Mouse (Mus musculus) layer of hippocampus, postnatal 10 days (tissue): ENCODE results near the gene Phc2. TPM values are rescaled to one million over a fixed set of nuclear protein-coding genes. Genes with fewer than 3 reads are reported as not detected.
"Not testable (repeated sequence)": the region's sequence is repeated elsewhere in the genome, so short reads cannot be mapped to it uniquely, and the experiment has no call there.

Experiments used
- DNase-seq, 2 experiments: peaks; one replicate each; pipeline ENCODE4 v3.0.0; 2021; ENCODE audit warnings: low spot score in 2 of 2
- long read RNA-seq: library from polyadenylated mRNA; stranded (forward); transcript quantifications from one replicate; pipeline ENCODE4 v2.0.0, GENCODE M21; 2023
- total RNA-seq, 2 experiments: library from RNA; stranded (reverse); gene quantifications; 2 replicates each; pipeline ENCODE4 v1.2.3; 2021

Phc2 gene
- 10 to 100 TPM; 81.1 to 82.9 TPM for total RNA-seq
- long read RNA-seq, transcript Phc2-202 (7 exons, 2,535 nt) = major isoform, 54 of 91 reads
- long read RNA-seq, partial matches to known transcripts = 10 of 91 reads
- long read RNA-seq, other reads (novel, unspliced or antisense) = 22 of 91 reads

DNA sequence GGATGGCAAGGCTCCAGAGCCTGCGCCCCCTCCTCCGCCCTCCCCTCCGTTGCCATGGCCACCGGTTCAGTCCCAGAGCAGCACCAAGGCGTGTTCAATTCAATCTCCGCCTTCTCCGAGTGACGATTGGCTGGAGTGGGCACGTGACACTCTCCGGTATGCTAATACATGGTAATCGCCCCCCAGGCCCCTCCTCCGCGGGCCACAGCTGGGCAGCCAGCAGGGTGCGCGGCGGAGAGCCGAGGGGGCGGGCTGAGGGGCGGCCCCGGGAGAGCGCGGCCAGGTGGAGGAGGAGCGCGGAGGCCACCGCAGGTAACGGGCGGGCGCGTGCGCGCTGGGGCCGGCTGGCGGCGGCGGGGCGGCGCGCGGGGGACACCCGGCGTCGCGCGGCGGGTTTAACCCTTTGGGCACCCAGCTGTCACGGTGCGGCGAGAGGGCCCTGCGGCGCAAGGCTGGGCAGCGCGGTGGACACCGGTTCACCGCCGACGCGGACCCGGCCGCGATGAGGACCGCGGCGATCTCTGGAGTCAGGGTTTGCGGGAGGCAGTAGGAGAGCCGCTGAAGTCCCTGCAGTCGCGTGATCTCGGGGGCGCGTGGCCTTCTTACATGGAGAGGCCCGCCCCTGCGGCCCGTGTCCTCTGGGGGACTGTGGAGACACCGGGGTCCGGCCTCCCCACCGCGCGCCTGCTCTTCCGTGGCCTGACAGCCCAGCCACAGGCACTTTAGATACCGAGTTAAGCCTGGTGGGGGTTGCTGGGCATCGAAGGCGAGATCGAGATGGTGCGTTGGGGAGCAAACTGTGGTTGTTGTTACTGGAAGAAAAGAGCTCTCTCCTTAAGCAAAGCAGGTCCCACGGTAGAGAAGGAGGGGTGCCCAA is at the start of gene Phc2:
Phc2 (plus strand) TSS at position 198 of the 877 bp plus-strand sequence.
- peak; percentile 95 to 96 for DNase-seq

DNA sequence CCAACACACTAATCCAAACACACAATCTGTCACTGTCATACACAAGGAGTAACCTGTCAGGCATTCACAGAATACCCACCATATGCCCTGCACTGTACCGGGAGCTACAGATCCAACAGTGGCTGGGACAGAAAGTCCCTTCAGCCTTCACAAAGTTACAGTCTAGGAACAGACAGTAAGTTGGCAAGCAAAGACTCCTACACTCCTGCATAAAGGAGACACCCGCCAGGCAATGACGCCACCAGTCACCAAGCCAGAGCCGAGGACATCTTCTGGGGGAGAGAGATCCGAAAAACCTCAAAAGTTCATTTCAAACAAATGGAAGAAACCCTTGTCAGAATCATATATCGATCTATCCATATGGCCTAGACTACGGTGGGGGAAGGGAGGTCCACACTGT is 47.9 kb upstream of the Phc2 start:
- no peak for DNase-seq

DNA sequence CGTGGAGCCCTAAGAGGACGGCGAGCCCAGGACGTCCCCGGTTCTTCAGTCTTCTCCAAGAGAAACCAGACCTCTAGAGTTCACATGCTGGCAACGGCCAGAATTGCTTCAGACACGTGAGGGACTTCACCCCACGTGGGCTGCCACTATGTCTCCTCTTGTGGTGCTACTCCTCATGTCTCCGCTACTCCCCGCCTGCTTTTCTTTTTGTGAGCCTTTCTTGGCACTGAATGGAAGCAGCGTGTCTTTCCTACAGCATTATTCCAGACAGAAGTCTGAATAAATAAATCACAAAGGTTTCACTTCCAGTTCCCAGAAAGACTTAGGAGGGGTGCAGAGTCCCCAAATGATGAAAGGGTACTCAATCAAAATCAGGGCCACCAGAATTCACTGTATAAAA is 46.8 kb upstream of the Phc2 start:
- no peak for DNase-seq

DNA sequence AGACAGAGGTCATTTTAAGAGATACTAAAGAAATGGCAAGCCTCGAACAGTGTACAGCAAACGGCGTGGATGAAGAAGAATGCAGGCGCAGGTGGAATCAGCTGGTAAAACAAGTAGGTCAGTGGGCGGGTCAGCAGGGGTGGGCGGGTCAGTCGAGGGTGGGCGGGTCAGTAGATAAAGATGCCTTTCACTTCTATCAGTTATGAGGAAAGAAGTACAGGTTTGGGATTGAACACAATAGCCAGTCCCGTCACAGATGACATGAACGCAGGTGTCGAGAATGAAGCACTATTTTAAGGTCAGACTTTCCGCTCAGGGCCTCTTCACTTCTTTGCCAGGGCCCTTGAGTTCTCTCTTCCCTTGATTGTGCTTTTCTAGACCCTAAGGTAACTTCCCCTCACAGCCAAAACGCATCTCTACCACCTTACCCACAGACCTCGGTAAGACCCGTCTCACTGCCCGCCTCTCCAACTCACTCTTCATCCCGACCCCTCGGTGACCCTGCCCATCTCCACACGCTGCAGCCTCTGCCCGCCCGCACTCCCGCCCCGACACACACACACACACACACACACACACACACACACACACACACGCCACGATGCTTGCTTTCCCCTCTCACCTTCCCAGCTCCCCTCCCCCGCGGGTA is 45.1 kb upstream of the Phc2 start:
- no peak for DNase-seq

DNA sequence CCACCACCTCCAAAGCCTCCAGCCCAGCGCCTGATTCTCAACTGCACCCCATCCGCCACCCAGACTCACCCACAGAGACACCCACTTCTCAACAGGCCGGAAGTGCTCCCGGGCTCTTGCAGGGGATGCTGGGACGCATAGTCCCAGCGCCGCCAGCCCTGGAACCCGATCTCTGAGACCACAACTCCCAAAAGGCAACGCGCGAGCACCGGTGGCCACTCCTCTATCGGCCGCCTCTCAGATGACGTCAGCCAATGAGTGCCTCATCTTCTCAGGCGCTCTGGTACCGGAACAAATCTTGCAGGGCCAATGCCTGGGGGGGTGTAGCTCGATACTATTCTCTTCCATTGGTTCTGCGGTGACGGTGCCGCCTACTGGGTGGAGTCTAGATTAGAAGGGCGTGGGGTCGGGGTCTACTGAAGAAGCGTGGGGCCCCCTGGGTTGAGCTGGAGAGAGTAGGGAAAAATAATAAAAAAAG is 44.5 kb upstream of the Phc2 start, which contains the start of gene Zscan20:
Zscan20 (minus strand) TSS at position 174 of the 478 bp plus-strand sequence.
- DNase-seq = peak; percentile 92 to 94

DNA sequence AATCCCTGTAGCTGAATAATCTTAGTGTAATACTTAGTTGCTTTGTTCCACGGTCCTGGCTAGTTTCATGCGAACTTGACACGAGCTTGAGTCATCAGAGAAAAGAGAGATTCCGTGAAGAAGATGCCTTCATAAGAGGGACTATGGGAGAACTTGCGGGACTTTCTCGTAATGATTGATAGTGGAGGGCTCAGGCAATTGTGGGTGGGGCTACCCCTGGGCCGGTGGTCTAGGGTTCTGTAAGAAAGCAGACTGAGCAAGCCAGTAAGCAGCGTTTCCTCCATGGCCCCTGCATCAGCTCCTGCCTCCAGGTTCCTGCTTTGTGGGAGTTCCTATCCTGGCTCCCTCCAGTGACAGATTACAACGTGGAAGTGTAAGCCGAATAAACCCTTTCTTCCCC is 43.8 kb upstream of the Phc2 start:
- peak in 1 of 2 experiments; percentile 26 for DNase-seq

DNA sequence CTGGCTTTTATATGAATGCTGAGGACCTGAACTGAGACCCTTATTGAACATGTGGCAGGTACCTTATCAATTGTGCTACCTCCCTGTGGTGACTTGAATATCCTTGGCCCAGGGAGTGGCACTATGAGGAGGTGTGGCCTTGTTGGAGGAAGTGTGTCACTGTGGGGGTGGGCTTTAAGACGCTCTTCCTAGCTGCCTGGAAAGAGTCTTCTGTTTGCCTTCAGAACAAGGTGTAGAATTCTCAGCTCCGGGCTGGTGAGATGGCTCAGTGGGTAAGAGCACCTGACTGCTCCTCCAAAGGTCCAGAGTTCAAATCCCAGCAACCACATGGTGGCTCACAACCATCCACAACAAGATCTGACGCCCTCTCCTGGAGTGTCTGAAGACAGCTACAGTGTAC is 42.8 kb upstream of the Phc2 start:
- DNase-seq = not testable (repeated sequence)

DNA sequence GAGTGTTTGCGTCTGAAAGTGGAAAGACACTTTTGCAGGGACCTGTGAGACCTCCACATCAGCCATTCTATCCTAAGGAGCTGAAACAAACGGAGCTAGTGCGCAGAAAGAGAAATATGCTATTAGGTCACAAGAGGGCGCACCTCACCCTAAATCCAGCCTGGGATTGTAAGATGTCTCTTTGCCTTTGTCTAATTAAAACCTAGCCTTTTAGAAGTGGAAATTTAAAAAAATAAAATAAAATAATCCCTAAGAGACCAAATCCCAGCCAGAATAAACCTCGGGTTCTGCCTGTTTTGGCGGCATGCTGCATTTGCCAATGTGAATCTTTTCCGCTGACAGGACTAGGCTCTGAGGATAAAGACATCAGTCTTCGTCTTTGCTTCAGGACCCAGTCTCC is 41.2 kb upstream of the Phc2 start:
- DNase-seq = peak; percentile 58 to 65

DNA sequence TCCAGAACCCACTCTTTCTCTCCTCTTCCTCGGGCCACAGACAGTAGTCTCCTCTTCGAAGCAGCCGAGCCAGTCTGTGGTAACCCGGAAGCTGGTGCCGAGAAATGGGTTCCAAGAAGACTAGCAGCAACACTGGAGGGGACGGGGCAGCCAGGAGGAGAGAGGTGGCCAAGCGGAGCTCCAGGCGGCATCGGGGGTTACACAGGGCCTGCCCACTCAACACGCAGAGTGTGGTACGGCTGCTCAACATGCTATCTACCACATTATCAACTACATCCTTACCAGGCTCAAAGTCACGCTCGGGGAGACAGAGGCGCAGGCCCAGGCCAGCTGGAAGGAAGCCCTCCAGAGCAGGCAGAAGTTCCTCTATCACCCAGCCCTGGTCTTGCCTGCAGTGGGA is 38.7 kb upstream of the Phc2 start:
- DNase-seq = no peak

DNA sequence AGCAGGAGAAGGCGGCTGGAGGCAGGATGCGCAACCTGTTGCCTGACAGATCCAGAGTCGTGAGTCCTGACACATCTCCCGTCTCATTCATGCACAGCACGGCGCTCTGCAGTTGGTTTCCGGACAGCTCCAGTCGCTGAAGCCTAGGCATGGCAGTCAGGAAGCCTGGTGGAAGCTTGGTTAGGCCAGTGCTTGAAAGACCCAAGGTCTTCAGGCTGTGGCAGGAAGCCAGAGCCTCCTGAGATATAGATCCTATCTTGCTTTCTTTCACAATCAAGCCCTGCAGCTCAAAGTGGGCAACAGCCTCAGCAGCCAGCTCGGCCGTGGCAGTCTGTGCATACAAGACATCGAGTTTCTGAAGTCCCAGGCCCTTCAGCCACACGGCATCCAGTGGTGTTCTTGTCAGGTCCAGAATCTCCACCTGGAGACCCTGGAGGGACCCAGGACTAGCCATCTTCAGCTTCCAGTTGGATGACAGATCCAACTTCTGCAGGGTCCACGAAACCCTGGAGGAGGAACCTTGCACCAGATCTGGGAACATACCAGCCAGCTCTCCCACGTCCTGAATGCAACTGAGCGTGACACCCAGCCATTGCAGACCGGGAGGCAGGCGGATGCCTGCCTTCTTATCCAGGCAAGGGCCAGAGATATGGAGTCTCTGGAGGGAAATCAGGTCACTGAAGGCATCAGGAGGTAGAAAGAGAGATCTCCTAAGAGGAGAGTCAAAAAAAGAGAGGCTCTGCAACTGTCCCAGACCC is 37.0 kb upstream of the Phc2 start:
- no peak for DNase-seq

DNA sequence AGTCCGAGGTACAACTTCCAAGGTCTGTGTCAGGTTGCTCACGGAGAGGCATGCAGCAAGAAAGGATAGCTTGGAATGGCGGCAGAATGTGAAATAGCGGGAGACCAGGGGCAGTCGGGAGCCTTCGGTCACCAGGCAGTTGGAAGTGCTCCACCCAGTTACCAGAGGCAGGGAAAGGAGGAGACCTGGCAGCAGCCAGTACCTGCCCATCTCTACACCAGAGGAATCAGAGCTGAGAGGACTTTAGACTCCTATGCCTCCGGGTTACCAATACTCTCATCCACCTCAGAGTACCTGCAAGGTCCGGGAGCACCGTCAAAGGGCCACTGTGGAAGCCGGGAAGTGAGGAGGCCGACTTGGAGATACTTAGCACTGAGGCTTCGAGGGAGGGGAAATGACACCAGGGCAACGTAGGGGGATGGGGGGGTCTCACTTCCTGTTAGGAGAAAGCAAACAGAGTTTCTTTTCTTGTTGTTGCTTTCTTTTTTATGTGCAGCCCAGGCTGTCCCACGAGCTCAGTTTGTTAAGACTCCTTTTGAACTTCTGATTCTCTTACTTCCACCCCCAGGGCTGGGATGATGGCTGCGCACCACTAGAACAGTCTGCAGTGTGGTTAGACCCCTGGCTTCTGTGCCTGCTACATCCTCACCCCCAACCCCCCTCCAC is 36.1 kb upstream of the Phc2 start, which contains the start of gene Tlr12:
Tlr12 (minus strand) TSS at position 374 of the 666 bp plus-strand sequence.
- no peak for DNase-seq

DNA sequence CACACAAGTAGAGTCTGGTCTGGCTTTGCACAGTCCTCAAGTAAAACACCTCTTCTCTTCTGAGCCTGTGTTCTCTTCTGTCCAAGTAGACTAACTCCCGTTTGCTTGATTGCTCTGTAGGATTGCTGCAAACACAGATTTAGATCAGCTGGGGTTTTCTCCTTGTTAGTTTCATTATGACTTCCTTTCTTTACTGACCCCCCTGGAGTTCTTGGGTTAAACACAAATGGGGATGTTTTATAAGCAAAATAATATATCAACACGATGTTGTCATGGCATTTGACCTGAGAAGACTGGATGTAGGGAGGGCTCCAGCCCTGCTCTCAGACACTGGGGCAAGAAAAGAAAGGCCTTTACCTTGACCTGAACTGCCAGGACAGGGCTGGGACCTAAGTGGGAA is 35.5 kb upstream of the Phc2 start:
- no peak for DNase-seq

DNA sequence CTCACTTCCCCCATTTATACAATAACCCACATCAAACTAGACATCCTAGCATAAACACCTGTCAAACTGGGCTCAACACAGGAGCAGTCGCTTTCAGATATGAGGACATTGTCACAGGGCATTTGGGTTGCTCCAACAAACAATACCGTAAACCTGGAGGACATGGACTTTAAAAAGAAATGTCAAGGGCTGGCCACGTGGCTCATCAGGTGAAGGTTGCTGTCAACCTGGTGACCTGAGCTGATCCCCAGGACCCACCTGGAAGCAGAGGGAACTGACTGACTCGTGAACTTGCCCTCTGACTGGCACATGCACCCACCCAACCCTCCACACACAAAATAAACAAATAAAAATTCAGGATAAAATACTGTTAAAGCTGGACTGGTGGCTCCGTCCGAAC is 33.9 kb upstream of the Phc2 start:
- DNase-seq = no peak

DNA sequence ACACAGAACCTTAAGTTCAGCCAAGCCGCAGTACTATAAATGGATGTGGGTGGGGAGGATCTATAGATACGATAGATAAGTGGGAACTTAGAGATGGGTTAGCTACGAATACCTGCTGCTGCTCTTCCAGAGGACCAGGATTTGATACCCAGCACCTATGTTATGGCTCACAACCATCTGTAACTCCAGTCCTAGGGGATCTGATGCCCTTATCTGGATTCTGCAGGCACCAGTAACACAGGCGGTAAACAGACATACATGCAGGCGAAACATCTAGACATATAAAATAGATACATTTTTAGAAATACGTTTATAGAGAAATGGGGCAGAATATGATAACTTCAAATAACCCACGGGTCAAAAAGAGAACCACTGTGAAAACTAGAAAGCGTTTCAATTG is 33.4 kb upstream of the Phc2 start:
- DNase-seq = no peak

DNA sequence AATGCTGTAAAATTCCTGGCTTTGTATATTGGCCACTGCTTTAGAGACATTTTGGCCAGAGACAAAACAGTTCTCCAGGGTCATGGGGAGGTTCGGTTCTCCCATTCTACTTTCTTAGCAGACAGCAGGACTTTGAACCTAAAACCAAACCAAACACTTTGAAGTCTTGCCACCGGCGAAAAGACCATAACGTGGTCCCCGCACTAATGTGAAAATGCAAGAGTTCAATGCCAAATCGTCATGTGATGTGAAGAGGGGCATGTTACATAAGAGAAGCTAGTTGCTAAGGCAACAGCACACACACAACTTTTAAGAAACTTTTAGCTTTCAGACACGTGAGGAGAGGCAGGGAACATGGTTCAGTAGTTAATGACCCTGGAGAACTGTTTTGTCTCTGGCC is 19.1 kb upstream of the Phc2 start:
- DNase-seq = no peak

DNA sequence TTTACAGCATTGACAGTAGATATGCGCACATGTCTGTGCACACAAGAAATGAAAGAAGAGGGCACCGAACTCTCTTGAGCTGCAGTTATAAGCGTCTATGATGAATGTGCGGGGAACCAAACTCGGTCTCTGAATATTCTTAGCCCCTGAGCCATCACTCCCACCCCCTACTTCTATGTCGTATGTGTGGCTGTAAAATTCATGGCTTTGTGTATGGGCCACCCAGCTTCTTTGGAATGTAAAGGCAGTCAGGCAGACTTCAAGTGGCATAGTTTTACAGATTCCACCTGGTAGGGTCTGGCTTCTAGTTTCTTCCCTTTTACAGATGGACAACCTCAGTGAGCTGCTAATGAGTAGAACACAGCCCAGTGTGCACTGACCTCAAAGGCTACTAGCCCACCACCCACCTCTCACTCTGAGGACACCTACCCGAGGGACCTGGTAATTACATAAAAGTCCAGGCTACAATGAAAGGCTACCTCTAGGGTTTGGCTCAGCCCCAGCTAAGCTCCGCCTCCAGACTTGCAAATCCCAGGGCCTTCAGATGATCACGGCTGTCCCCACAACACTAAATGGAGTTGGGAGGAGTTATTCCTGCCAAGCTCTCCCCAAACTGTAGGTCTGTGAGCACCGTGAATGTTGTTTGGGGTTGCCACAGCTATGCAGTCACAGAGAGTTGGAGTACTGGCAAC is 18.5 kb upstream of the Phc2 start:
- no peak for DNase-seq

DNA sequence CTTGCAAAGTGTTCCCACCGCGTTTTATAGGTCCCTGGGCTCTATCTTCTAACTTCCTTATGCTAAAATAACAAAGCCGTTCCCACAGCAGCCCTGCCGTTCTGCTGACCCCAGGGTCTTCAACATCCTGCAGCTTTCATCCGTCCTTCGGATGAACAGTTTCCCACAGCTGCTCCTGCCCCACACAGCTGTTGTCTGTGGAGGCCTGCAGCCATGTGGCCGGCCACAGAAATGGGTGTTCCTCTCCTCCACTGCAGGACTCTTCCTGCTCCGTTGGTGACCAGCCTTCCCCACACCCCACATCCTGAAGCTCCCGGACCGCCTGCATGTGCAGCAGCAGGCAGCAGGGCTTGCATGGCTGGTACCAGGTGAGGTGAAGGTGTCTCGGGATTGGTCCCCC is 17.3 kb upstream of the Phc2 start:
- no peak for DNase-seq

DNA sequence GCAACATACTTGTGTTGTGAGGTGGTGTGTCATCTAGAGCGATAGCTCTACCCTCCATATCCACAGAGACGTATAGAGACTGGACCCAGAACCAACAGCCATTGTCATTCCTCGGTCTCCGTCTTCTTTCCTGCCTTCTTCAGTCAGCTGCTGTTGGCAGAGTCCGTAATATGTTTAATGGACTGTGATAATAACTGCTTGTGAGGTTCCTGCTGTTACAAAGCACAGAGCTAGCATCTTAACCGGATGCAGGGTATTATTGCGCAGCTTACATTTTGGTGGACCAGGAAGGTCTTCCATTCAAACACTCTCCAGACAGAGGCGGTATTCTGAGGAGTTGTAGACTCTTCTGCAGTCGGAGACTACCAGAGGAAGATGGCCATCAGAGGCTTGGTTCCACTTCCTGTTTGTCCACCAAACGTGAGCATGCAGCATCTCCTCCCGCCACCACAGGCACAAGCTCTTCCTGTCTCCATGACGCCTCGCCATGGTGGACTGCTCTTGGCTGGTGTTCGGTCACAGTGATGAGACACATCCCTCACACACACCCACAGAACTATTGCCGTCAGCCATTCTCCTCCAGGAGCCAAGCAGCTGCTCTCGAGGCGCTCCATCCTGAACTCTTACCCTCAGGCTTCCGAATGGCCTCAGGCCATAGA is 16.1 kb upstream of the Phc2 start:
- no peak for DNase-seq
